8 mouse cellular contexts compared by ENCODE assay signal in genomic region chr6:58641056-58641799, GRCm38 (mm10). TPM values are rescaled to one million over a fixed set of nuclear protein-coding genes. Genes with fewer than 3 reads are reported as not detected.
DNase-seq lines count a peak whose midpoint lies in the region; ATAC-seq and TF ChIP-seq lines count a peak whose summit lies in the region.

No protein-coding gene starts in this region.

- no peak for ATAC-seq in lung, embryonic 15.5 days (ENCODE audit: borderline replicate concordance, extremely low read depth, low FRiP score, low TSS enrichment)
- ATAC-seq in forebrain, embryonic 12.5 days (ENCODE audit: low FRiP score): no peak

- TF ChIP-seq CTCF in small intestine, adult 2 months (IDR thresholded peaks at IDR 0.05; ENCODE audit: extremely low read depth, insufficient read length, insufficient replicate concordance, low read depth, low read length): no peak

- H3K9ac ChIP-seq in lung, embryonic 15.5 days: peak overlapping the region; percentile 51; the same call in 1 of the 2 replicates
- no peak overlapping the region for H3K9ac ChIP-seq in forebrain, embryonic 12.5 days

- no peak for TF ChIP-seq POLR2A in small intestine, adult 2 months (IDR thresholded peaks at IDR 0.05; ENCODE audit: low read depth, low read length)

- DNase-seq in lung, postnatal 25 days (ENCODE audit: low spot score): no peak
- DNase-seq in limb, embryonic 10.5 days (ENCODE audit: low spot score): no peak
- DNase-seq in right cerebral cortex, adult 2 months (ENCODE audit: low spot score in 2 of 2): no peak
- no peak for DNase-seq in cerebellum, postnatal 10 days
- no peak for DNase-seq in frontal cortex, adult 2 months (ENCODE audit: extremely low spot score in 1 of 2, low spot score in 1 of 2)

- no peak overlapping the region for H3K27ac ChIP-seq in lung, embryonic 15.5 days
- no peak overlapping the region for H3K27ac ChIP-seq in forebrain, embryonic 12.5 days
- peak overlapping the region; percentile 94; the same call in 1 of the 2 replicates for H3K27ac ChIP-seq in limb, embryonic 10.5 days
- peak overlapping the region; percentile 74 for H3K27ac ChIP-seq in small intestine, adult 2 months (ENCODE audit: insufficient read depth, low read depth, low read length)

- H3K27me3 ChIP-seq in lung, embryonic 15.5 days: no peaks in the 10 kb centered on the region
- no peaks in the 10 kb centered on the region for H3K27me3 ChIP-seq in forebrain, embryonic 12.5 days
- no peaks in the 10 kb centered on the region for H3K27me3 ChIP-seq in limb, embryonic 10.5 days (ENCODE audit: low read depth, poor library complexity, severe bottlenecking)
- no peaks in the 10 kb centered on the region for H3K27me3 ChIP-seq in small intestine, adult 2 months (ENCODE audit: control insufficient read depth, insufficient read depth, low read length)

- H3K4me3 ChIP-seq in lung, embryonic 15.5 days: peak overlapping the region; percentile 59
- H3K4me3 ChIP-seq in forebrain, embryonic 12.5 days (replicated peaks): peak overlapping the region; percentile 49
- peak overlapping the region; percentile 73 for H3K4me3 ChIP-seq in limb, embryonic 10.5 days
- H3K4me3 ChIP-seq in small intestine, adult 2 months (ENCODE audit: low read depth, low read length): no peak overlapping the region; the same call in 1 of the 2 replicates

- H3K9me3 ChIP-seq in lung, embryonic 15.5 days: no peaks in the 10 kb centered on the region
- H3K9me3 ChIP-seq in forebrain, embryonic 12.5 days: no peaks in the 10 kb centered on the region
- no peaks in the 10 kb centered on the region for H3K9me3 ChIP-seq in limb, embryonic 10.5 days (replicated peaks)

- WGBS in lung, embryonic 15.5 days: 17% methylated on average over 11 of the region's 11 CpGs
- WGBS in forebrain, embryonic 12.5 days: 56% methylated on average over 11 of the region's 11 CpGs
- 47% methylated on average over 11 of the region's 11 CpGs for WGBS in limb, embryonic 10.5 days
- WGBS in small intestine, adult 2 months: 13% methylated on average over 11 of the region's 11 CpGs

- peak overlapping the region; percentile 76 for H3K4me2 ChIP-seq in lung, embryonic 15.5 days
- peak overlapping the region; percentile 70 for H3K4me2 ChIP-seq in forebrain, embryonic 12.5 days

- no peaks in the 10 kb centered on the region for H3K36me3 ChIP-seq in lung, embryonic 15.5 days
- no peaks in the 10 kb centered on the region for H3K36me3 ChIP-seq in forebrain, embryonic 12.5 days (replicated peaks)
- no peaks in the 10 kb centered on the region for H3K36me3 ChIP-seq in limb, embryonic 10.5 days
- no peaks in the 10 kb centered on the region for H3K36me3 ChIP-seq in small intestine, adult 2 months (ENCODE audit: control insufficient read depth, insufficient read depth, low read length)

- peaks cover 12% of the 10 kb centered on the region for H3K4me1 ChIP-seq in lung, embryonic 15.5 days
- 0 out of 2 replicates have a peak, but pooled peaks cover 3% of the 10 kb centered on the region for H3K4me1 ChIP-seq in forebrain, embryonic 12.5 days
- peaks cover 12% of the 10 kb centered on the region for H3K4me1 ChIP-seq in limb, embryonic 10.5 days
- peaks cover 9% of the 10 kb centered on the region; the same call in 1 of the 2 replicates for H3K4me1 ChIP-seq in small intestine, adult 2 months (ENCODE audit: control insufficient read depth, insufficient read depth, insufficient read length, low read length)

RNA-seq across cellular contexts. Expression of gene Abcg2, which starts 56.9 kb away (rescaled TPM):
- 56.9 and 57.4 TPM in 2 replicates for polyA plus RNA-seq in lung, embryonic 15.5 days (2015; fragmentation: Nextera tagmentation; extraction: Ambion mirVana)
- 29.5 and 34.3 TPM in 2 replicates for polyA plus RNA-seq in forebrain, embryonic 12.5 days (2016; fragmentation: Nextera tagmentation; extraction: Ambion mirVana)
- polyA plus RNA-seq in limb, embryonic 10.5 days (2016; fragmentation: Nextera tagmentation; extraction: Ambion mirVana): 49.3 and 52.5 TPM in 2 replicates
- polyA plus RNA-seq in small intestine, adult 2 months (2012; rRNA removed): 5.6 and 17.4 TPM in 2 replicates
- 18.1 and 22.9 TPM in 2 replicates for polyA plus RNA-seq in frontal cortex, adult 2 months (2012; rRNA removed)

Comparison
In these comparisons a context has a peak if more than half of its experiments do, and no peak if none do; other contexts are left out.
1. H3K27ac ChIP-seq: peak in limb, embryonic 10.5 days (single experiment) and small intestine, adult 2 months (single experiment); none in lung, embryonic 15.5 days (single experiment) and forebrain, embryonic 12.5 days (single experiment).